Mouse (Mus musculus) layer of hippocampus, adult 8-10 months (tissue): ENCODE data around the gene Ndufv2. TPM values are rescaled to one million over a fixed set of nuclear protein-coding genes. Genes with fewer than 3 reads are reported as not detected.
A peak's percentile ranks its signal among the peaks of the same experiment; 100 is the strongest.
"Not testable (repeated sequence)": the region's sequence is repeated elsewhere in the genome, so short reads cannot be mapped to it uniquely, and the experiment has no call there.

Experiments
- DNase-seq, 2 experiments: peaks; one replicate each; pipeline ENCODE4 v3.0.0; 2022; ENCODE audit warnings: low spot score in 2 of 2
- total RNA-seq, 4 experiments: library from RNA; stranded (reverse); gene quantifications; 2 replicates each; pipeline ENCODE4 v1.2.4; 2022

The Ndufv2 gene
- total RNA-seq, 4 experiments from 2014 or later: 227 to 270 (median 244) TPM

- no peak for DNase-seq
These were observed 16.3 kb downstream of the Ndufv2 start for GRCm38 (mm10) chr17:66085038-66085437.

DNA sequence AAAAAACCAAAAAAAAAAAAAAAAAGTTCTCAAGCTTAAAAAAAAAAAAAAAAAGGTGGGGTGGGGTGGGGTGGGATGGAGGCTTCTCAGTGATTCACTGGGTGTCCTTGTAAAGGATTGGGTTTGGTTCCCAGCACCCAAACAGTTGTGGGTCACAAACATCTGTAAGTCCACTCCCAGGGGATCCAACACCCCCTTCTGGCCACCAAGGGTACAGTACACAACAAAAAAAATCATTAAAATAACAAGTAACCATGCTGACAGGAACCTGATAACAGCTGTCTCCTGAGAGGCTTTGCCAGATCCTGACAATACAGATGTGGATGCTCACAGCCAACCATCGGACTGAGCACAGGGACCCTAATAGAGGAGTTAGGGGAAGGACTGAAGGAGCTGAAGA is 16.9 kb downstream of the Ndufv2 start:
- DNase-seq: no peak

GRCm38 (mm10) chr17:66077437-66077850 is 23.9 kb downstream of the Ndufv2 start:
- DNase-seq: no peak

GRCm38 (mm10) chr17:66076934-66077333 is 24.4 kb downstream of the Ndufv2 start, which contains the start of gene Ankrd12:
Ankrd12 (minus strand) TSS chr17:66077089.
- peak; percentile 93 to 95 for DNase-seq

- DNase-seq: peak; percentile 26 to 42
These were observed 25.0 kb downstream of the Ndufv2 start for GRCm38 (mm10) chr17:66076174-66076927.

- no peak for DNase-seq
These were observed 25.6 kb downstream of the Ndufv2 start for GRCm38 (mm10) chr17:66075827-66076173.

DNA sequence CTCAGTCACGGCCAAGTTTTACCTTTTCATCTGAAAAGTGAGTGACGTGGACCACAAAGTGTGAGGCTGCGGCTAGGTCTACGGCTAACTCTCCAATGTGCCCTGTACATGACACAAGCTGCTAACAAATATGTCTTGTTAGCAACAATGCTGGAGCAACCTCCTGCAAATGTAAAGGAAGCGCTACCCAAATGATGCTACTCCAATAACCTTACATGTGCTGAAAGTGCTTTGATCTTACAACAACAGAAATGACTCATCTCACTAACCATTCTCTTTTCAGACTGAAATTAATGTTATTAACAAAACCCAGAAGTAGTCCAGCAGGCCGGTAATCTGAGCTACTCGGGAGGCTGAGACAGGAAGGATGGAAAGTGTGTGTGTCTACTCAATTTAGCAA is 27.4 kb downstream of the Ndufv2 start:
- DNase-seq: no peak

DNA sequence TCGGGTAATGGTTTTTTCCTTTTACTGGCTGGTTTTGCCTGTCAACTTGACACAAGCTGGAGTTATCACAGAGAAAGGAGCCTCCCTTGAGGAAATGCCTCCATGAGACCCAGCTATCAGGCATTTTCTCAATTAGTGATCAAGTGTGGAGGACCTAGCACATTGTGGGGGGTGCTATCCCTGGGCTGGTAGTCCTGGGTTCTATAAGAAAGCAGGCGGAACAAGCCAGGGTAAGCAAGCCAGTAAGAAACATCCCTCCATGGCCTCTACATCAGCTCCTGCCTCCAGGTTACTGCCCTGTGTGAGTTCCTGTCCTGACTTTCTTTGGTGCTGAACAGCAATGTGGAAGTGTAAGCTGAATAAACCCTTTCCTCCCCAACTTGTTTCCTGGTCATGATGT is 32.3 kb downstream of the Ndufv2 start:
- not testable (repeated sequence) for DNase-seq

DNA sequence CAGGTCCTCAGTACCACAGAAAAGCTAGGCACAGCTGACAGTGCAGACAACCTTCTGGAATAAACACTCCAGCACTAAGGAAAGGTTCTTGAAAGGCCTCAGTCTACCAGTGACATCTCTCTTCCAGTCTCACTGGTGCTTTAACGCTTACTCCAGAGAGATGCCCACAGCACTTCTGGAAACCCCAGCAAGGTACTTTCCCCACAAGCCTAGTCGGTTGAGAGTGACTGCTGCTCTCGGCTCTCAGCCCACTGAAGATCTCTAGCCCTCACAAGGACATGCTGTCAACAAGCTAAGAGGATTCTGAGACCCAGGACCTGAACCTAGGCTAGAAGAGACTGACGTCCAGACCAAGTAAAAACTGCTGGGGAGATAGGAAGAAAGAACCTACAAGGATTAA is 36.2 kb downstream of the Ndufv2 start:
- DNase-seq: no peak

- DNase-seq: no peak
These were observed 40.0 kb downstream of the Ndufv2 start for GRCm38 (mm10) chr17:66061241-66061938.

DNA sequence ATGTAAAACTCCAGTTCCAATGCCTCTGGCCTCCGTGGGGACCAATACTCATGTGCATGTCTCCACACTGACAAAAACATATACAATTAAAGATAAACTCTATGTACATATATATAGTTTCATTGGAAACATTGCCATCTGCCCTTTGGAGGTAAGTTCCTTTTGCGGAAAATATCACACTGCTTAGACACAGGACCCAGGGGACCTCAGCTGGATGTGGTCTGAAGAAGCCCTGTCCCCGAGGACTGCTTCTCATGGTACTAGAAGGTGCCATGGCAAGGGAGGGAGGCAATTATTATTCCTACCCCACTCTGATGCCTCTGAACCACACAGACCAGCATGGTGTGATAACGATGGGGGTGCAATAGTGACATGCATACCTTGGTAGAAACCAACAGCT is 43.2 kb downstream of the Ndufv2 start:
- DNase-seq: no peak

- DNase-seq: no peak
These were observed 44.2 kb downstream of the Ndufv2 start for GRCm38 (mm10) chr17:66057145-66057544.

GRCm38 (mm10) chr17:66053349-66053748 is 48.0 kb downstream of the Ndufv2 start:
- no peak for DNase-seq

DNA sequence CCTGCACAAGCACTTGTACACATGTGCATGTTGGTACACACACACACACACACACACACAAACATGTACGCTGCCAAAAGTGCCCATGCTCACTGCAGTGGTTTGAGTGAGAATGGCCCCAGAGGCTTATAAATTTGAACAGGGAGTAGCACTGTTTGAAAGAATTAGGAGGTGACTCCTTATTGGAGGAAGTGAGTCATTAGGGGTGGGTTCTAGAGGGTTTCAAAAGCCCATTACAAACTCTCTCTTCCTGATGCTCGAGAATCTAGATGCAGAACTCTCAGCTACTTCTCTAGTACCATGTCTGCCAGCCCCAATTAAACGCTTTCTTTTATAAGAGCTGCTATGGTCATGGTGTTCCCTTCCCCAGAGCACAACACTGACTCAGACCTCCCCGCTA is 52.6 kb downstream of the Ndufv2 start:
- no peak for DNase-seq

DNA sequence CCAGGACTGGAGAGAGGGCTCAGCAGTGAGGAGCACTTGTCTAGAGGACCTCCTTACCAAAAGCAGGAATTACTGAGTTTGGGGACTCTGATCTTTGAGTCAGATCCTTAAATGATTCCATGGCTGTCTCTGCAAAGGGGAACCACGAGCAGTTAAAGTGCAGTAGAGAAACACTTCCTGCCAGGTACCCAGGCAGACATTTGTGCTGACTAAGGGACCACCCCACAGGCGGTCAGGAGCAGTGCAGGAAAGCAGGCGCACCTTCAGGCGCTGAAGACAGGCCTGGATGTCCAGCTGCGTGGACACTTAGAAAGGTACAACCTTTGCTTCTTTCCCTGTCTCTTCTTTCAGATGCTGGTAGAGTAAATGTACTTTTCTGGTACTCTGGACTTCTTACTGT is 53.2 kb downstream of the Ndufv2 start:
- no peak for DNase-seq

DNA sequence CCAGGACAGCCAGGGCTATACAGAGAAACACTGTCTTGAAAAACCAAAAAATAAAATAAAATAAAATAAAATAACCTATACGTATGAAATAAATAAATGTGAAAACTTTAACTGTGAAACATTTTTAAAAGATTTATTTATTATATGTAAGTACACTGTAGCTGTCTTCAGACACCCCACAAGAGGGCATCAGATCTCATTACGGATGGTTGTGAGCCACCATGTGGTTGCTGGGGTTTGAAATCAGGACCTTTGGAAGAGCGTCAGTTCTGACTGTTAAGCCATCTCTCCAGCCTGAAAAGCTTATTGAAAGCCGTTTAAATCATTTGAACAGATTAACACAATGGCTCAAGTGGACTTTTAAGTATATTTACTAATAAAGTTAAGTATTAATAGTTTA is 57.7 kb downstream of the Ndufv2 start:
- not testable (repeated sequence) for DNase-seq

- DNase-seq: no peak
These were observed 60.3 kb downstream of the Ndufv2 start for GRCm38 (mm10) chr17:66041020-66041419.

- no peak for DNase-seq
These were observed 68.1 kb downstream of the Ndufv2 start for GRCm38 (mm10) chr17:66033239-66033638.

- DNase-seq: no peak
These were observed 69.4 kb downstream of the Ndufv2 start for GRCm38 (mm10) chr17:66031991-66032390.
